Mouse (Mus musculus) cerebellum, adult 11-12 months (tissue): ENCODE results near the gene Ftl1.

ENCODE experiments used
- DNase-seq: peaks from one replicate; pipeline ENCODE4 v3.0.0; 2022

Gene Ftl1

GRCm38 (mm10) chr7:45409497-45410163 lies 50.1 kb downstream of the Ftl1 start:
- no peak for DNase-seq

GRCm38 (mm10) chr7:45408949-45409348 lies 50.7 kb downstream of the Ftl1 start:
- DNase-seq, result no peak

GRCm38 (mm10) chr7:45408351-45408750 lies 51.3 kb downstream of the Ftl1 start:
- DNase-seq, result no peak
